Mouse (Mus musculus): Measurements from ENCODE around the gene Ppp3ca. TPM values are rescaled to one million over a fixed set of nuclear protein-coding genes. Genes with fewer than 3 reads are reported as not detected.
A peak's percentile ranks its signal among the peaks of the same experiment; 100 is the strongest.

The Ppp3ca gene
- polyA plus RNA-seq, 1 experiment from 2014 or later, result 42.8 TPM

DNA sequence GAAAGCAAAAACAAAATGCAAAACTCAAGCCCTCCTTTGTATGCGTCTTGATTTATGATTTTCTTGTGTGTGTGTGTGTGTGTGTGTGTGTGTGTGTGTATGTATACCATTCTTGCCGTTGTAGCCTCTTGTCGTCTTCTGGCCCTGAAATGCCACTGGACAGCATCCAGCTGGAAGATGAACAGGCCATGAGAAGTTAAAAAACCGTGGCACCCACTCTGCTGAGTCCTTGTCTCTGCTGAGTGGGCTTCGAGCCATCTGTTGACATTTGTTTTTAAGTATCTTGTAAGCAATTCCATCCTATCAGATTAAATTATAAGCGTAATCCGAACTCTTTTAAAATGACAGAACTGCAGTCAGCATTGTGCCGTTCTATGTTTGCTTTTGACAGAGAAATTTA, 8.5 kb downstream of the Ppp3ca start:
- ATAC-seq (ENCODE audit: insufficient read depth, low FRiP score), result no peak
- Histone ChIP-seq H3K27ac (ENCODE audit: low read length) (no peak overlapping the region), H3K4me2 (ENCODE audit: low read depth, low read length) (no peak overlapping the region), H3K9ac (ENCODE audit: low read length) (no peak overlapping the region), H3K36me3 (ENCODE audit: control insufficient read depth, insufficient read depth, low read length) (no peaks in the 10 kb centered on the region), H3K27me3 (ENCODE audit: control insufficient read depth, insufficient read depth, low read length) (no peaks in the 10 kb centered on the region), H3K9me3 (replicated peaks; ENCODE audit: control insufficient read depth, low read length) (no peaks in the 10 kb centered on the region), H3K4me1 (ENCODE audit: control insufficient read depth, insufficient read depth, low read length) (peaks cover 8% of the 10 kb centered on the region), H3K4me3 (replicated peaks; ENCODE audit: low read length) (no peak overlapping the region)
- WGBS, result 42% methylated on average over 8 of the region's 8 CpGs

DNA sequence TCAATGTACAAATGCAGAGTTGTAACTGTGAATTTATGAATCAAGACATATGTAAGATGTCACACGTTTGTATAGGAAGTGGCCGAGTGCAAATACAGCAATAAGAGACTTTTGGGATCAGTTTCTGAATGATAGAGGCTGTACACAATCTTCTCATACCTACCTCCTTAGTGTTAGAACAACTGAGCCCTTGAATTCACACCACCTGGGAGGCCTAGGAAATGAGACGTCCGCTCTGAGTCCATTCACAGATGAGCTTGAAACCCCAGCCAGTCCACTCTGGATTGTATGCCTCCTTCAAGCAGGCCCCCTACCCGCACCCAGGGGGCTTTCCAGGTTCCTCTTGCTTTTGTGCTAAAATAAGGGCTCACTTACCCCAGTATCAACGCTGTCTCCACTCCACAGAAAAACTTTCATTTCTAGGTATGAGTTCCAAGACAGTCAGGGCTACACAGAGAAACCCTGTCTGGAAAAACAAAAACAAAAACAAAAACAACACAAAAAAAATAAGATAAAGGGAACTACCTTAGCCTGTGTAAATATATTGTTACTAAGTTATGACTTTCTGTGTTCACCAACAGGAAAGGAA, 10.1 kb downstream of the Ppp3ca start:
- WGBS, result 75% methylated on average over 6 of the region's 6 CpGs
- Histone ChIP-seq H3K4me3 (replicated peaks; ENCODE audit: low read length) (no peak overlapping the region), H3K27me3 (ENCODE audit: control insufficient read depth, insufficient read depth, low read length) (no peaks in the 10 kb centered on the region), H3K4me1 (ENCODE audit: control insufficient read depth, insufficient read depth, low read length) (peaks cover 14% of the 10 kb centered on the region), H3K4me2 (ENCODE audit: low read depth, low read length) (no peak overlapping the region), H3K27ac (ENCODE audit: low read length) (no peak overlapping the region), H3K9me3 (replicated peaks; ENCODE audit: control insufficient read depth, low read length) (no peaks in the 10 kb centered on the region), H3K9ac (ENCODE audit: low read length) (no peak overlapping the region), H3K36me3 (ENCODE audit: control insufficient read depth, insufficient read depth, low read length) (no peaks in the 10 kb centered on the region)
- ATAC-seq (ENCODE audit: insufficient read depth, low FRiP score), result no peak

DNA sequence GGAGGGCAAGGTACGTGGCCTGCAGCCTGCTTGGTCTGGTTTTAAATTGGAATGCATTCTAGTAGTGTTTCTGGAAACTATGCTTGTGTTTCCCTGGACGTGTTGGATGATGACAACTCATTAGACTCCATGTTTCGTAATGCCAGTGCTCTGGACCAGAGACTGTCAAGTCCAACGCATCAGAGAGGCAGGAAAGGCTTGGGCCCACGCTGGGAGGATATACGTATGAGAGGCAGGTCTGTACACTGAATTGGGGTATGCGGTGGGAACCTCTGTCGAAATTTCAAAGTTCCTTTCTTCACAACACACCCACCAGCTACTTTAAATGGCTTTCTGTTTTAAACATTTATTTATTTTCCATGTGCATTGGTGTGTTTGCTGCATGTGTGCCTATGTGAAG, 12.3 kb downstream of the Ppp3ca start:
- no peak overlapping the region for H3K4me3 ChIP-seq (replicated peaks; ENCODE audit: low read length)
- no peak overlapping the region for H3K4me2 ChIP-seq (ENCODE audit: low read depth, low read length)
- no peak for ATAC-seq (ENCODE audit: insufficient read depth, low FRiP score)
- H3K27me3 ChIP-seq (ENCODE audit: control insufficient read depth, insufficient read depth, low read length), result no peaks in the 10 kb centered on the region
- no peak overlapping the region for H3K27ac ChIP-seq (ENCODE audit: low read length)
- no peaks in the 10 kb centered on the region for H3K36me3 ChIP-seq (ENCODE audit: control insufficient read depth, insufficient read depth, low read length)
- no peaks in the 10 kb centered on the region for H3K9me3 ChIP-seq (replicated peaks; ENCODE audit: control insufficient read depth, low read length)
- 90% methylated on average over 8 of the region's 8 CpGs for WGBS
- H3K9ac ChIP-seq (ENCODE audit: low read length), result no peak overlapping the region
- peaks cover 14% of the 10 kb centered on the region for H3K4me1 ChIP-seq (ENCODE audit: control insufficient read depth, insufficient read depth, low read length)

DNA sequence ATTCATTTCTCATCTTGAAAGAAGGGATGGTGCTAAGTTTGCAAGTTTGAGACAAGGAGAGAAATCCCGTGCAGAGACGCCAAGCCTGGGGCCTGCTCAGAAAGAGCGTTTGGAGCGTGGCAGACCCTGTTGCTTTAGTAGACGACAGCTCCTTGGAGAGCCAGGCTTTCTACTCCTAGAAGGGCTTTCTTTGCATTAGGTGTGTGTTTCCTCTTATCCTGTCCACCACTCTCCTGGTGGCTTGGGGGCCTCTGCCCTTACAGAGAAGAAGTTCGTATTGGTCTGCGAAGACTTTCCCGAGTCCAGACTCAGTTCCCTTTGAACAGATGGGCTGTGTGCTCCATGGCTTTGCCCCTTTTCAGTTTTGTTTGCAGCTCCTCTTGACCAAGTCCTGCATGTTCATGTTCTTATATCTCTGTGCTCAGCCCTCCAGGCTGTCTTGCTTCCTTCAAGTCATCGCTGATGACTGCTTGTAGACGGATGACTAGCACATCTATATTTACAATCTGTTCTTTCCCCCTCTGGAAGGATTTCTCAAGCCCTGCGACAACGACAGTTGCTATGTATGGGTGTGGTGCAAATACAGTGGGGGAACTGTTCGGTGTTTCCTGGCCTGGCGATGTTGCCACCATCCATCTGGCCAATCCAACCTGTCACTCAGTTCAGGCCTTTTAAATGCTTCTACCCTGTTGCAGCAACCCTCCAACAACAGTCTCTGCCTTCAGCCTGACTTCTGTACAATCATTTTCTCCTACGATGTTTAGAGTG, 14.5 kb downstream of the Ppp3ca start:
- no peak for ATAC-seq (ENCODE audit: insufficient read depth, low FRiP score)
- Histone ChIP-seq H3K27me3 (ENCODE audit: control insufficient read depth, insufficient read depth, low read length) (no peaks in the 10 kb centered on the region), H3K27ac (ENCODE audit: low read length) (peak overlapping the region; percentile 15; the same call in 1 of the 2 replicates), H3K9ac (ENCODE audit: low read length) (no peak overlapping the region), H3K36me3 (ENCODE audit: control insufficient read depth, insufficient read depth, low read length) (no peaks in the 10 kb centered on the region), H3K4me3 (replicated peaks; ENCODE audit: low read length) (no peak overlapping the region), H3K9me3 (replicated peaks; ENCODE audit: control insufficient read depth, low read length) (no peaks in the 10 kb centered on the region), H3K4me1 (ENCODE audit: control insufficient read depth, insufficient read depth, low read length) (peaks cover 18% of the 10 kb centered on the region), H3K4me2 (ENCODE audit: low read depth, low read length) (no peak overlapping the region)
- 62% methylated on average over 15 of the region's 15 CpGs for WGBS

DNA sequence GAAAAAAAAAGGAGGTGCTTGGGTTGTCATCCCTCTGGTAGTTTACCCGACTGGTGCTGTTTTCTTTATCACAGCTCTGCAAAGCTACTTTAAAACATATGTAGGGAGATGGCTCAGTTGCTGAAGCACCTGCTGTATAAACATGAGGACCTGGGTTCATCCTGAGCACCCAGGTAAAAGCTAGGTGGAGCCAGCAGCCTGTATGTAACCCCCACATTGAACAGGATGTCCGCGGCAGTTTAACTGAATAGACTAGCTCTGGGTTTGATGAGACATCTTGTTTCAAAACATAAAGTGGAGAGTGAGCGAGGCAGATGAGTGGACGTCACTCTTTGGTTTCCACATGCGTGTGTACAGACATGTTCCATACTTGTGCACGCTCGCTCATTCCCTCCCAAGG, 16.5 kb downstream of the Ppp3ca start:
- no peaks in the 10 kb centered on the region for H3K36me3 ChIP-seq (ENCODE audit: control insufficient read depth, insufficient read depth, low read length)
- H3K4me2 ChIP-seq (ENCODE audit: low read depth, low read length), result no peak overlapping the region
- WGBS, result 90% methylated on average over 8 of the region's 8 CpGs
- no peak for ATAC-seq (ENCODE audit: insufficient read depth, low FRiP score)
- no peak overlapping the region for H3K27ac ChIP-seq (ENCODE audit: low read length)
- H3K9ac ChIP-seq (ENCODE audit: low read length), result no peak overlapping the region
- H3K4me3 ChIP-seq (replicated peaks; ENCODE audit: low read length), result no peak overlapping the region
- no peaks in the 10 kb centered on the region for H3K27me3 ChIP-seq (ENCODE audit: control insufficient read depth, insufficient read depth, low read length)
- peaks cover 18% of the 10 kb centered on the region for H3K4me1 ChIP-seq (ENCODE audit: control insufficient read depth, insufficient read depth, low read length)
- no peaks in the 10 kb centered on the region for H3K9me3 ChIP-seq (replicated peaks; ENCODE audit: control insufficient read depth, low read length)

DNA sequence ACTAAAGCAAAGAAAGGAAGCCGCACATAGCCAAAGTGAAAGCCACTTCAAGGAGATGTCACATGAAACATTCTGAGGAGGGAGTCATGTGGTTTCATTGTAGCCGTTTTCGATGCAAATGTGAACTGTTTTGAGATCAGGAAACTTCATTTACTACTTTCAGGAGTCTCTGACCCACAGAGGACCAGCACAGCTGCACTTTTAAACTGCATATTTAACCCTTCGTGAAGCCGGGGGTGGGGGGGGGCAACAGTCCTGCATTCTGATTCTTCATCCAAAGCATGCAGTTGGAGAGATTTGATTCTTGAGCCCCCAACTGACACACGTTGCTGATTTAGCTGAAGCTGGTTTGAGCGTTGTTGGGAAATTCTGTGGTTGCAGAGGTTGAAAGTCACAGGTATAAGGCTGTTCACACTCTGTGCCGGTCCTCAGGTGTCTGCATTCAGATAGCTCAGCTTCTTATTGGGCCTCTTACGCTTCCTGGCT, 18.2 kb downstream of the Ppp3ca start:
- Histone ChIP-seq H3K27ac (ENCODE audit: low read length) (no peak overlapping the region; the same call in 1 of the 2 replicates), H3K9me3 (replicated peaks; ENCODE audit: control insufficient read depth, low read length) (no peaks in the 10 kb centered on the region), H3K36me3 (ENCODE audit: control insufficient read depth, insufficient read depth, low read length) (no peaks in the 10 kb centered on the region), H3K4me3 (replicated peaks; ENCODE audit: low read length) (no peak overlapping the region), H3K9ac (ENCODE audit: low read length) (no peak overlapping the region), H3K4me1 (ENCODE audit: control insufficient read depth, insufficient read depth, low read length) (peaks cover 18% of the 10 kb centered on the region), H3K4me2 (ENCODE audit: low read depth, low read length) (no peak overlapping the region), H3K27me3 (ENCODE audit: control insufficient read depth, insufficient read depth, low read length) (no peaks in the 10 kb centered on the region)
- no peak for ATAC-seq (ENCODE audit: insufficient read depth, low FRiP score)
- 71% methylated on average over 9 of the region's 9 CpGs for WGBS

DNA sequence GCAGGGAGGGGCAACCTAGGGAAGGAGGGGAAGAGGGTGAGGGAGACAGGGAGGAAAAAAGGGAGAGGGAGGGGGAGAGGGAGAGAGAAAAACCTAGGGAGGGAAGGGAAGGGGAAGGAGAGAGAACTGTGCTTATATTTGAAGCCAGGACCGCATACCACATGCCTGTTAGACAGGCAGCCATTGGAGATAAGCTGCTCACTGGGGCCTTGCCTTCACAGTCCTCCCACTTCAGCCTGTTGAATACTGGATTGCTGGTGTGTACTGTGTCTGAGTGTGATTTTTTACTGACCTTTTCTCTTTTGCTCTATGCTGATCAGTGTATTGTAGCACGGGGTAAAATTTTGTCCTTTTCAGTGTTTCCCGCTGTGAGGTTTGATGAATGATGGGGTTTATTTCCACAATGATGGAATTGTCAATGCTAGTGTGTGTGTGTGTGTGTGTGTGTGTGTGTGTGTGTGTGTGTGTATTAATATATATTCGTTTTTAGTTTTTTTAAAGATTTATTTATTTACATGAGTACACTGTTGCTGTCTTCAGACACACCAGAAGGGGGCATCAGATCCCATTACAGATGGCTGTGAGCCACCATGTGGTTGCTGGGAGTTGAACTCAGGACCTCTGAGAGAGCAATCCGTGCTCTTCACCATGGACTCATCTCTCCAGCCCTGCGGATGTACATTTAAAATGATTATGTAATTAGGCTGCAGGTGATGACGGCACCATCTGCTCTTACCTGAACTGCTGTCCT, 20.0 kb downstream of the Ppp3ca start:
- Histone ChIP-seq H3K27ac (ENCODE audit: low read length) (no peak overlapping the region), H3K36me3 (ENCODE audit: control insufficient read depth, insufficient read depth, low read length) (no peaks in the 10 kb centered on the region), H3K4me2 (ENCODE audit: low read depth, low read length) (no peak overlapping the region), H3K9me3 (replicated peaks; ENCODE audit: control insufficient read depth, low read length) (no peaks in the 10 kb centered on the region), H3K4me3 (replicated peaks; ENCODE audit: low read length) (no peak overlapping the region), H3K4me1 (ENCODE audit: control insufficient read depth, insufficient read depth, low read length) (peaks cover 8% of the 10 kb centered on the region; the same call in 1 of the 2 replicates), H3K27me3 (ENCODE audit: control insufficient read depth, insufficient read depth, low read length) (no peaks in the 10 kb centered on the region), H3K9ac (ENCODE audit: low read length) (no peak overlapping the region)
- WGBS, result 88% methylated on average over 7 of the region's 7 CpGs
- ATAC-seq (ENCODE audit: insufficient read depth, low FRiP score), result no peak

DNA sequence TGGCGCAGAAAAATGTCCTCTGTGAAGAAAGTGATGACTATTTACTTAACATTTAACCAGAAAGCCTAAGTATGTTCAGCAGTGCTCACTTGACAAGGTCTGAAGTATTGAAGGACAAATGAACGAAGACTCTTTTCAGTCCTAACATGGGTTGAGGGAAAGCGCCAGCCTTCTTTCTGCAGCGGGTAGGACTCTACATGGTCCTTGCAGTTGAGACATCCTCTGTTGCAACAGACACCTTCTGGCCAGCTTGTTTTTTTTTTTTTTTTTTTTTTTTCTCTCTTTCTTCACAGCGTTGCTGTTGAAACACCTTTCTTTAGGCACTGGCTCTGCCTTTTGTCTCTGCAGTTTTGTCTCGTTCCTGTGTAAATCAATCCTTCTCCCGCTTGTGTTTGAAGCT, 22.1 kb downstream of the Ppp3ca start:
- no peaks in the 10 kb centered on the region for H3K36me3 ChIP-seq (ENCODE audit: control insufficient read depth, insufficient read depth, low read length)
- H3K27me3 ChIP-seq (ENCODE audit: control insufficient read depth, insufficient read depth, low read length), result no peaks in the 10 kb centered on the region
- WGBS, result 62% methylated on average over 7 of the region's 7 CpGs
- no peak overlapping the region for H3K9ac ChIP-seq (ENCODE audit: low read length)
- ATAC-seq (ENCODE audit: insufficient read depth, low FRiP score), result no peak
- no peak overlapping the region for H3K4me3 ChIP-seq (replicated peaks; ENCODE audit: low read length)
- no peaks in the 10 kb centered on the region for H3K9me3 ChIP-seq (replicated peaks; ENCODE audit: control insufficient read depth, low read length)
- peaks cover 8% of the 10 kb centered on the region; the same call in 1 of the 2 replicates for H3K4me1 ChIP-seq (ENCODE audit: control insufficient read depth, insufficient read depth, low read length)
- H3K27ac ChIP-seq (ENCODE audit: low read length), result no peak overlapping the region
- H3K4me2 ChIP-seq (ENCODE audit: low read depth, low read length), result no peak overlapping the region

DNA sequence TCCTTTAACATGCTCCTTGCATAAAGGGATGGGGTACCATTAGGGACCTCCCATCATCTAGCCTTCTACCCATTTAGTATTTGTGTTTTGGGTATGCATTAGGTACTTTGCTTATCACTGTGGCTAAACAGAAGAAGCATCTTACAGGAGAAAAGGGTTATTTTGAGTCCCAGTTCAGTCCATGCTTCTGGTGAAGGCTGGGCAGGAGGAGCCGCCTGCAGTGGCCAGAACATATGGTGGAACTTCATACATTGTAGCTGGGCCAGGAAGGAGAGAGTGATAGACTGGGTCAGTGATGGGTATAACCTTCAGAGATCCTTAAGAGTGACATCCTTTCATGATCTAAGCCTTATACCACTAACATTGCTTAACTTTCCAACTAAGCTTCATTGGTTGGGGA, 23.6 kb downstream of the Ppp3ca start:
- H3K4me3 ChIP-seq (replicated peaks; ENCODE audit: low read length), result no peak overlapping the region
- no peak overlapping the region for H3K9ac ChIP-seq (ENCODE audit: low read length)
- no peak overlapping the region for H3K4me2 ChIP-seq (ENCODE audit: low read depth, low read length)
- H3K9me3 ChIP-seq (replicated peaks; ENCODE audit: control insufficient read depth, low read length), result no peaks in the 10 kb centered on the region
- 93% methylated on average over 1 of the region's 1 CpGs for WGBS
- no peaks in the 10 kb centered on the region for H3K36me3 ChIP-seq (ENCODE audit: control insufficient read depth, insufficient read depth, low read length)
- no peaks in the 10 kb centered on the region for H3K27me3 ChIP-seq (ENCODE audit: control insufficient read depth, insufficient read depth, low read length)
- peaks cover under 1% of the 10 kb centered on the region; the same call in 1 of the 2 replicates for H3K4me1 ChIP-seq (ENCODE audit: control insufficient read depth, insufficient read depth, low read length)
- no peak overlapping the region for H3K27ac ChIP-seq (ENCODE audit: low read length)
- no peak for ATAC-seq (ENCODE audit: insufficient read depth, low FRiP score)

All from stomach, embryonic 16.5 days (tissue).